Mouse (Mus musculus) liver, embryonic 14.5 days (tissue): ENCODE data around the gene Smpd3.
A peak's percentile ranks its signal among the peaks of the same experiment; 100 is the strongest.

Source experiments
- CTCF ChIP-seq: IDR thresholded peaks from 2 replicates; pipeline ENCODE4 v1.5.1; 2016; ENCODE audit warnings: antibody characterized with exemption, low read depth, control low read depth
- EP300 ChIP-seq: IDR thresholded peaks from 2 replicates; pipeline ENCODE4 v1.6.1; 2016; ENCODE audit warnings: antibody characterized with exemption, low read depth

DNA sequence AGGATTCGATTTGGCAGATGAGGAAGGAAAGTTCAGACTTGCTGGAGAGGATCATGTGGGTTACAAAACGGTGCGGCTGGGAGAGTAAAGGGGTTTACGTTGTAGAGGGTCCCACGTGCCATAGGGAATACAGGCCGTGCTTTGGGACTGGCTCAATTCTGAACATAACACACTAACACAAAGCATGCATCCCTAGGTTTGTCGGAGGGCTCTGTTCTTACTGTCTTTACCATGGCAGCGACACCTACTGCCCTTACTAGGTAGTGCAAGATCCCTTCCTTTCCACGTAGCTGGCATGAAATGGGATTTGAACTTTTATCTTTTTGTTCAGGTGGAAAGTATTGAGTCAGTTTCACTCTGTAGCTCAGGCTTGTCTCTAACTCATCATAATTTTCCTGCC is 111.2 kb downstream of the Smpd3 start:
- TF ChIP-seq CTCF (peak; percentile 86), EP300 (no peak)
